Mouse (Mus musculus) erythroblast, embryonic 14.5 days (primary cell): ENCODE data around the gene Gnas. TPM values are rescaled to one million over a fixed set of nuclear protein-coding genes. Genes with fewer than 3 reads are reported as not detected.
A peak's percentile ranks its signal among the peaks of the same experiment; 100 is the strongest.

ENCODE experiments used
- H3K27me3 ChIP-seq: 2 replicates; pipeline ENCODE4 v1.6.1; 2012; ENCODE audit warnings: inconsistent platforms; ENCODE audit not compliant: control insufficient read depth
- H3K36me3 ChIP-seq: 2 replicates; pipeline ENCODE4 v1.6.1; 2012; ENCODE audit warnings: mild to moderate bottlenecking, inconsistent platforms; ENCODE audit not compliant: control insufficient read depth
- H3K4me1 ChIP-seq: 2 replicates; pipeline ENCODE4 v1.6.1; 2012; ENCODE audit warnings: inconsistent platforms; ENCODE audit not compliant: control insufficient read depth
- H3K4me3 ChIP-seq: replicated peaks from 2 replicates; pipeline ENCODE3; 2012; ENCODE audit warnings: moderate library complexity, mild to moderate bottlenecking, inconsistent platforms
- H3K9me3 ChIP-seq: 2 replicates; pipeline ENCODE4 v1.6.1; 2012; ENCODE audit warnings: low read length, inconsistent platforms, mixed read lengths; ENCODE audit not compliant: control insufficient read depth
- GATA1 ChIP-seq: IDR thresholded peaks from 2 replicates; pipeline ENCODE4 v1.6.1; 2012; ENCODE audit warnings: low read length, inconsistent platforms, mixed read lengths
- TAL1 ChIP-seq: IDR thresholded peaks from 3 replicates; pipeline ENCODE4 v1.6.1; 2012; ENCODE audit warnings: low read length, inconsistent platforms, mixed read lengths
- polyA plus RNA-seq: library from polyadenylated mRNA; stranded (reverse); fragments of >175 nt; gene quantifications from 2 replicates; pipeline ENCODE4 v1.2.3, GENCODE M21; 2012

The Gnas gene
- polyA plus RNA-seq, 1 experiment, result 73.8 TPM

DNA sequence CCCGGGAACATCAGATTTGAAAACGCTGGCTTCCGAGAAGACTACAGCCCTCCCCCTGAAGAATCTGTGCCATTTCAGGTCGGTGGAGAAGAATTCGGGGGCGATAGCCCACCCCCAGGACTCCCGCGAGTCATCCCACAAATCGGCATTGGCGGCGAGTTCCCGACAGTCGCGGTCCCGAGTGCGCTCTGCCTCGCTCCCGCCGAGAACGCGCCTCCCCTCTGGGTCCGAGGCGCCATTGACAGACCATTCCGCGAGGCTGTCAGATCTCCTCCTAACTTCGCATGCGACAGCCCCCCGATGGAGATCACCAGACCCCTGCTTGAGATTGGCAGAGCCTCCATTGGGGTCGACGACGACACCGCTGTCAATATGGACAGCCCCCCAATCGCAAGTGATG is 14.4 kb downstream of the Gnas start:
- Histone ChIP-seq H3K36me3 (peaks cover 1% of the 10 kb centered on the region), H3K9me3 (peaks cover 59% of the 10 kb centered on the region)

DNA sequence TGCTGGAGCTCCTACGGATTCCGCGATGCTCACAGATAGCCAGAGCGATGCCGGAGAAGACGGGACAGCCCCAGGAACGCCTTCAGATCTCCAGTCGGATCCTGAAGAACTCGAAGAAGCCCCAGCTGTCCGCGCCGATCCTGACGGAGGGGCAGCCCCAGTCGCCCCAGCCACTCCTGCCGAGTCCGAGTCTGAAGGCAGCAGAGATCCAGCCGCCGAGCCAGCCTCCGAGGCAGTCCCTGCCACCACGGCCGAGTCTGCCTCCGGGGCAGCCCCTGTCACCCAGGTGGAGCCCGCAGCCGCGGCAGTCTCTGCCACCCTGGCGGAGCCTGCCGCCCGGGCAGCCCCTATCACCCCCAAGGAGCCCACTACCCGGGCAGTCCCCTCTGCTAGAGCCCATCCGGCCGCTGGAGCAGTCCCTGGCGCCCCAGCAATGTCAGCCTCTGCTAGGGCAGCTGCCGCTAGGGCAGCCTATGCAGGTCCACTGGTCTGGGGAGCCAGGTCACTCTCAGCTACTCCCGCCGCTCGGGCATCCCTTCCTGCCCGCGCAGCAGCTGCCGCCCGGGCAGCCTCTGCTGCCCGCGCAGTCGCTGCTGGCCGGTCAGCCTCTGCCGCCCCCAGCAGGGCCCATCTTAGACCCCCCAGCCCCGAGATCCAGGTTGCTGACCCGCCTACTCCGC is 15.1 kb downstream of the Gnas start:
- peaks cover 56% of the 10 kb centered on the region for H3K27me3 ChIP-seq
- H3K4me3 ChIP-seq, result peak overlapping the region; percentile 20
- H3K4me1 ChIP-seq, result peaks cover 50% of the 10 kb centered on the region
- TF ChIP-seq TAL1 (no peak), GATA1 (no peak)
- peaks cover 59% of the 10 kb centered on the region for H3K9me3 ChIP-seq
- no peaks in the 10 kb centered on the region for H3K36me3 ChIP-seq

More for the DNA sequence above, 14.4 kb downstream of the Gnas start:
- H3K4me1 ChIP-seq, result peaks cover 52% of the 10 kb centered on the region
- H3K27me3 ChIP-seq, result peaks cover 56% of the 10 kb centered on the region
- TF ChIP-seq GATA1, result no peak
- no peak for TF ChIP-seq TAL1
- peak overlapping the region; percentile 19 for H3K4me3 ChIP-seq

DNA sequence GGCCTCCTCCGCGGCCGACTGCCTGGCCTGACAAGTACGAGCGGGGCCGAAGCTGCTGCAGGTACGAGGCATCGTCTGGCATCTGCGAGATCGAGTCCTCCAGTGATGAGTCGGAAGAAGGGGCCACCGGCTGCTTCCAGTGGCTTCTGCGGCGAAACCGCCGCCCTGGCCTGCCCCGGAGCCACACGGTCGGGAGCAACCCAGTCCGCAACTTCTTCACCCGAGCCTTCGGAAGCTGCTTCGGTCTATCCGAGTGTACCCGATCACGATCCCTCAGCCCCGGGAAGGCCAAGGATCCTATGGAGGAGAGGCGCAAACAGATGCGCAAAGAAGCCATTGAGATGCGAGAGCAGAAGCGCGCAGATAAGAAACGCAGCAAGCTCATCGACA is 15.6 kb downstream of the Gnas start:
- TF ChIP-seq GATA1 (no peak), TAL1 (no peak)
- Histone ChIP-seq H3K27me3 (peaks cover 56% of the 10 kb centered on the region), H3K4me1 (peaks cover 48% of the 10 kb centered on the region), H3K9me3 (peaks cover 62% of the 10 kb centered on the region), H3K4me3 (peak overlapping the region; percentile 28), H3K36me3 (no peaks in the 10 kb centered on the region)

DNA sequence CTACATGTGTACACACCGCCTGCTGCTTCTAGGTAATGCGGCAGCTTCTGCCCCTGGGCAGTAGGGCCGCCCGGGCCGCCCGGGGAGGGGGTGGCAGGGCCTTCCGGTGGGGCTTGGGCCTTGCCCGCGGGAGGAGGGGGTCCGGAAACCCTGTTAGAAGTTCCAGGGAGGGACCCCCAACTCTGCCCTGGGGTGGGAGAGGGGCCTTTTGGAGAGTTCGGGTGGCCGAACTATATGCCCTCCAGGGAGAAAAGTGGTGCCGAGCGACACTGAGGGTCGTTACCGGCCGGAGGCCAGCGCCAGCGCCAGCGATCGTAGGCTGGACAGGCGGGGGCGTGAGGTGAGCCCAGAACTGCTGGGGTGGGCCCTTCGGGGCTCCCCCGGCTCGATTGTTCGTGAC is 16.1 kb downstream of the Gnas start:
- Histone ChIP-seq H3K4me1 (peaks cover 44% of the 10 kb centered on the region), H3K4me3 (peak overlapping the region; percentile 28), H3K36me3 (no peaks in the 10 kb centered on the region), H3K9me3 (peaks cover 58% of the 10 kb centered on the region), H3K27me3 (peaks cover 56% of the 10 kb centered on the region)
- TF ChIP-seq GATA1 (no peak), TAL1 (no peak)

DNA sequence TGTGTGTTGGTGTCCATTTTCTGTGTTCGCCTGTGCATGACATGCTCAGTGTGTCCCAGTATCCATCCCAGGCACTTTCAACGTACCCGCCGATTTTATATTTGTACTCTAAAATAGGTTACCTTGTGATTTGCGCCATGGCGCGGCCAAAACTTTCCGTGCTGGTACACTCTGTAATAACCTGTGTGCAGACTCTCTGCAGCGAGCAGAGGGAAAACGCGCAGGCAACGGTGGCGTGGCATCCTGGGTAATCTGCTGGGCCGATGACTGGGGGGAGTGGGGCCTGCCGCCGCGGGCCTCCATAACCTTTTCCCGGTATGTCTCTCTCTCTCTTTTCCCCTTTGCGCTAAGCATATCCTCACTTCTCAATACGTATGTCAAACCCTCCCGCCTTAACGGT is 16.5 kb downstream of the Gnas start:
- Histone ChIP-seq H3K36me3 (no peaks in the 10 kb centered on the region), H3K4me3 (no peak overlapping the region), H3K9me3 (peaks cover 53% of the 10 kb centered on the region), H3K4me1 (peaks cover 39% of the 10 kb centered on the region), H3K27me3 (peaks cover 56% of the 10 kb centered on the region)
- TF ChIP-seq GATA1, result no peak
- no peak for TF ChIP-seq TAL1

DNA sequence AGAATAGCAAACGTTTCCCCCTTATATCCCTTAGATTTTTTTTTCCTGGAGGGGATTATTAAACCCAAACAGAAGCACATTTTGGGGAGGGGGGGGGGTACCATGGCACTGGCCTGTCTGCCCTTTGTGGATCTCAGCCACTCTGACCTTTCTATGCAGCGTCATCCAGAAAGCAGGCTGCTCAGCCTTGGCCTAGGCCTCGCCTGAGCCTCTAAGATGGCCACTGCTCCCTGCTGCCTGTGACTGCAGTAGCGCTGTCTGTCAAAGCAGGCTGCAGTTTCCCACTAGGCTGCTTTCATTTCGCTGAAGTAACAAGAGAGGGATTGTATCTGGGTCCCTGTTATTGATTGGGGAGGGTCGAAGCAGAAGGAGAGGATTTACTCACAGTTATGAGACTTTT is 18.4 kb downstream of the Gnas start:
- Histone ChIP-seq H3K27me3 (peaks cover 50% of the 10 kb centered on the region), H3K9me3 (peaks cover 36% of the 10 kb centered on the region), H3K4me1 (peaks cover 25% of the 10 kb centered on the region), H3K4me3 (no peak overlapping the region), H3K36me3 (no peaks in the 10 kb centered on the region)
- TF ChIP-seq GATA1 (no peak), TAL1 (no peak)

DNA sequence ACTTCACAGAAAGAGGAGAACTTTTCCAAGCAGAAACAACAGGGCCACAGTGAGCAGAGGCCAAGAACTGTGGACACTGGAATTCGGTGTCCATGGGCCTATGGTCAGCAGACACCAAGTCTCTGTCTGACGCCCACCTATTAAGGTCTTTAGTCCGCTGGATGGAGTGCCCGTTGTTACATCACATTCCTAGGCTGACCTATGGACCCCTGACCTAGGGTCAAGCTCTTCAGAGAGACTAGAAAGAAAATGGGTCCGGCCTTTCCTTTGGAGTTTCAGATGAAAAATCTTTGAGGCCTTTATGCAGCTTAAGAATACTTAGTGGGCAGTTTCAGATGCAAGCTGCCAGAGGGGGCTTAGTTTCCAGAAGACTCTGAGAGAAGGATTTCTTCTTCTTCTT is 21.5 kb downstream of the Gnas start:
- Histone ChIP-seq H3K36me3 (no peaks in the 10 kb centered on the region), H3K27me3 (peaks cover 24% of the 10 kb centered on the region), H3K4me3 (no peak overlapping the region), H3K9me3 (peaks cover 6% of the 10 kb centered on the region), H3K4me1 (peaks cover 3% of the 10 kb centered on the region; the same call in 1 of the 2 replicates)
- TF ChIP-seq TAL1 (no peak), GATA1 (no peak)

DNA sequence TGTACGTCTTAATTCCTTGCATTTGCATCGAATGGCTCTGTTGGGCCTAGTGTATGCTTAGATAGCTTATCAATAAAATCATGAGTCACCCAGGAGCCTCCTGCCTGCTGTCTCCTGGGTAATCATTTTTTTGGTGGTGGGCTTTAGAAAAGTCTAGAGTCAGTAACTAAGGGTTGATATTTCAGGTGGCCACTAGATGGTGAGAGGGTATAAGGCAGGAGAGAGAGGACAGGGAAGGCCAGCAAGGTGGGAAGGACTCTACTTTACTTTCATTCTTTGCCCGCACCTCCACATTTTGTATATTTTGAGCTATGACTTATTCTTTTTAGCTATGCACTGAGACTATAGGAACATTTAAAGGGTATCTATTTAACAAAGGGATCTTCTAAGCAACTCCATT is 23.8 kb downstream of the Gnas start:
- H3K4me1 ChIP-seq, result peaks cover 7% of the 10 kb centered on the region
- peaks cover 7% of the 10 kb centered on the region; the same call in 1 of the 2 replicates for H3K27me3 ChIP-seq
- no peak overlapping the region for H3K4me3 ChIP-seq
- peaks cover 3% of the 10 kb centered on the region; the same call in 1 of the 2 replicates for H3K9me3 ChIP-seq
- TF ChIP-seq TAL1 (no peak), GATA1 (no peak)
- no peaks in the 10 kb centered on the region for H3K36me3 ChIP-seq

DNA sequence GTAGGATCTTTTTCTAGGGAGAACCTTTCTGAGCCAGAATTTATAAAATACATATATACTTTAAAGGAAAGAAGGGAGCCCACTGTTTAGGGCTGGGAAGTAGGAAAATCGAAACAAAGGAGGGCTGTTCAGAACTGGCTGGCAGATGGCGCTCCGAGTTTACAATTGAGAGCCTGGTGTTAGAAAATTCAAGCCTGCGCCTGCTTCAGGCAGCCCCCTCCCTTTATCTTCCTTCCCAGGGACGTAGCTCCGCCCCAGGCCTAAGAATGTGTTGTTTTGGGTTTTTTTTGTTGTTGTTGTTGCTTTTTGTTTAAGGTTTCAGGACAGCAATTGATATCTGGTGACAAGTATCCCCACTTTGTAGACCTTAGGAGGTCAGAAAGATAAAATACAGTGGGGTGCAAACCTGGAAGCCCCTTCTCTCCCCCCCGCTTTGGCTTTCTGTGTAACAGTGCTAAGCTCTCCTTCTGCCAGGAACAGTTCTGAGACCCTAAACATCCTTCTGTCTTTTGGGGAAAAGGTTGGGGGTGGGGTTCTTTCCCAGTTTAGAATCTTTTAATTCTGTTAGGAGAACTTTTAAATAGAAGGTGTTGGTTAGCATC is 26.9 kb downstream of the Gnas start:
- peaks cover 7% of the 10 kb centered on the region for H3K4me1 ChIP-seq
- H3K4me3 ChIP-seq, result no peak overlapping the region
- no peaks in the 10 kb centered on the region for H3K9me3 ChIP-seq
- peaks cover 7% of the 10 kb centered on the region; the same call in 1 of the 2 replicates for H3K27me3 ChIP-seq
- TF ChIP-seq GATA1 (no peak), TAL1 (no peak)
- no peaks in the 10 kb centered on the region for H3K36me3 ChIP-seq
